Mouse (Mus musculus) spleen, adult 2 months (tissue): ENCODE results near the gene Atg7.

Experiments used
- CTCF ChIP-seq: fragments of 200-500 bp; IDR thresholded peaks from 2 replicates; pipeline ENCODE4 v1.5.1; 2011; ENCODE audit warnings: mild to moderate bottlenecking, inconsistent platforms; ENCODE audit not compliant: insufficient read depth, insufficient read length, insufficient replicate concordance; ENCODE audit errors: extremely low read depth
- POLR2A ChIP-seq: fragments of 200-500 bp; IDR thresholded peaks from 2 replicates; pipeline ENCODE4 v1.6.1; 2011; ENCODE audit warnings: low read depth, low read length, inconsistent platforms

- TF ChIP-seq CTCF (no peak), POLR2A (no peak)
Observed at GRCm38 (mm10) chr6:114866078-114866477, 223.2 kb downstream of the Atg7 start.
